Comparison of ENCODE assay signal across 9 mouse cellular contexts in genomic region chr9:46389741-46390140, GRCm38 (mm10).
A peak's percentile ranks its signal among the peaks of the same experiment; 100 is the strongest.
DNase-seq lines count a peak whose midpoint lies in the region; ATAC-seq and TF ChIP-seq lines count a peak whose summit lies in the region.
"Had no signal": no experiment of that assay in that cellular context is flagged by ENCODE, and none has a peak within 500 bp of the region (broad histone marks: within the 10 kb centered on the region; RNA-seq: fewer than 3 reads in every experiment).

No protein-coding gene starts in this region.

- H3K4me1 ChIP-seq in heart, embryonic 15.5 days (replicated peaks) = peaks cover 4% of the 10 kb centered on the region
- H3K4me1 ChIP-seq in embryonic facial prominence, embryonic 11.5 days (ENCODE audit: control insufficient read depth, insufficient read depth, low read length) = no peaks in the 10 kb centered on the region
- no peaks in the 10 kb centered on the region for H3K4me1 ChIP-seq in kidney, adult 2 months (ENCODE audit: control insufficient read depth, insufficient read depth, low read length)
- H3K4me1 ChIP-seq in midbrain, embryonic 14.5 days (ENCODE audit: control insufficient read depth, insufficient read depth, low read length) = peaks cover 14% of the 10 kb centered on the region

- peaks cover 63% of the 10 kb centered on the region for H3K27me3 ChIP-seq in heart, embryonic 15.5 days
- no peaks in the 10 kb centered on the region; the same call in 1 of the 2 replicates for H3K27me3 ChIP-seq in embryonic facial prominence, embryonic 11.5 days (ENCODE audit: control insufficient read depth, insufficient read depth, low read length)
- H3K27me3 ChIP-seq in kidney, adult 2 months (replicated peaks; ENCODE audit: control insufficient read depth, insufficient read depth, low read length) = no peaks in the 10 kb centered on the region
- 0 out of 2 replicates have a peak, but pooled peaks cover 5% of the 10 kb centered on the region for H3K27me3 ChIP-seq in midbrain, embryonic 14.5 days (ENCODE audit: control insufficient read depth, insufficient read depth, low read length)

- H3K4me2 ChIP-seq in heart, embryonic 15.5 days = peak overlapping the region; percentile 63
- H3K4me2 ChIP-seq in embryonic facial prominence, embryonic 11.5 days (ENCODE audit: low read depth, low read length) = peak overlapping the region; percentile 59
- peak overlapping the region; percentile 58 for H3K4me2 ChIP-seq in midbrain, embryonic 14.5 days (ENCODE audit: low read length)

- H3K27ac ChIP-seq in heart, embryonic 15.5 days = no peak overlapping the region
- H3K27ac ChIP-seq in embryonic facial prominence, embryonic 11.5 days (replicated peaks; ENCODE audit: low read depth, low read length) = no peak overlapping the region
- H3K27ac ChIP-seq in kidney, adult 2 months (ENCODE audit: insufficient read depth, low read depth, low read length) = no peak overlapping the region
- H3K27ac ChIP-seq in midbrain, embryonic 14.5 days (replicated peaks; ENCODE audit: low read depth, low read length) = peak overlapping the region; percentile 84

- no peaks in the 10 kb centered on the region for H3K36me3 ChIP-seq in heart, embryonic 15.5 days
- no peaks in the 10 kb centered on the region for H3K36me3 ChIP-seq in embryonic facial prominence, embryonic 11.5 days (replicated peaks; ENCODE audit: control insufficient read depth, insufficient read depth, low read depth, low read length)
- H3K36me3 ChIP-seq in kidney, adult 2 months (ENCODE audit: control insufficient read depth, insufficient read depth, low read length) = no peaks in the 10 kb centered on the region
- no peaks in the 10 kb centered on the region for H3K36me3 ChIP-seq in midbrain, embryonic 14.5 days (ENCODE audit: control insufficient read depth, insufficient read depth, low read length)
- H3K36me3 ChIP-seq: G1E had no signal

- no peak for DNase-seq in heart, adult 11 months
- peak; percentile 63 for DNase-seq in embryonic facial prominence, embryonic 11.5 days (ENCODE audit: low spot score)
- DNase-seq in kidney, adult 2 months = peak; percentile 75
- DNase-seq in midbrain, embryonic 14.5 days = peak; percentile 76
- DNase-seq in adrenal gland, adult (ENCODE audit: inconsistent age in 2 of 2, low spot score in 1 of 2) = no peak
- no peak for DNase-seq in adrenal gland, postnatal 36 days
- DNase-seq in adrenal gland, postnatal 25 days = no peak

- TF ChIP-seq CTCF in kidney, adult 2 months (conservative IDR thresholded peaks at IDR 0.05; ENCODE audit: insufficient read depth, insufficient read length, low read depth, low read length) = no peak

- H3K4me3 ChIP-seq in heart, embryonic 15.5 days = peak overlapping the region; percentile 41
- peak overlapping the region; percentile 40 for H3K4me3 ChIP-seq in embryonic facial prominence, embryonic 11.5 days (ENCODE audit: low read depth, low read length)
- H3K4me3 ChIP-seq in kidney, adult 2 months (ENCODE audit: insufficient read depth, low read depth, low read length) = no peak overlapping the region
- peak overlapping the region; percentile 30 for H3K4me3 ChIP-seq in midbrain, embryonic 14.5 days (replicated peaks; ENCODE audit: low read depth, low read length)

- TF ChIP-seq POLR2A in kidney, adult 2 months (IDR thresholded peaks at IDR 0.05; ENCODE audit: low read depth, low read length) = no peak

- no peaks in the 10 kb centered on the region for H3K9me3 ChIP-seq in heart, embryonic 15.5 days (replicated peaks)
- H3K9me3 ChIP-seq in embryonic facial prominence, embryonic 11.5 days (replicated peaks; ENCODE audit: control insufficient read depth, low read length) = no peaks in the 10 kb centered on the region
- H3K9me3 ChIP-seq in midbrain, embryonic 14.5 days (ENCODE audit: control insufficient read depth, low read length) = no peaks in the 10 kb centered on the region

- no peak overlapping the region for H3K9ac ChIP-seq in heart, embryonic 15.5 days
- peak overlapping the region; percentile 66 for H3K9ac ChIP-seq in embryonic facial prominence, embryonic 11.5 days (replicated peaks; ENCODE audit: low read length)
- peak overlapping the region; percentile 63 for H3K9ac ChIP-seq in midbrain, embryonic 14.5 days (replicated peaks; ENCODE audit: low read length)

- no peak for ATAC-seq in heart, embryonic 15.5 days (replicated peaks; ENCODE audit: insufficient number of reproducible peaks, insufficient read depth, low FRiP score, low read depth)
- 0 out of 2 replicates have a peak, but pooled peaks have one; percentile 15 for ATAC-seq in embryonic facial prominence, embryonic 11.5 days (replicated peaks; ENCODE audit: insufficient number of reproducible peaks, low FRiP score, low TSS enrichment, low read depth)
- ATAC-seq in midbrain, embryonic 14.5 days (ENCODE audit: low FRiP score, low TSS enrichment) = no peak

- 11% methylated on average over 9 of the region's 9 CpGs for WGBS in heart, embryonic 15.5 days
- 11% methylated on average over 9 of the region's 9 CpGs for WGBS in embryonic facial prominence, embryonic 11.5 days
- whole genome bisulfite sequencing in kidney, adult 2 months = 9% methylated on average over 9 of the region's 9 CpGs
- 4% methylated on average over 9 of the region's 9 CpGs for WGBS in midbrain, embryonic 14.5 days

Comparison
In these comparisons a context has a peak if more than half of its experiments do, and no peak if none do; other contexts are left out.
1. DNase-seq: peak in embryonic facial prominence, embryonic 11.5 days (single experiment), kidney, adult 2 months (single experiment) and midbrain, embryonic 14.5 days (single experiment); none in heart, adult 11 months (single experiment), adrenal gland, adult (0 of 2), adrenal gland, postnatal 36 days (0 of 2) and adrenal gland, postnatal 25 days (single experiment).
2. Peak in every context shown above with its lines, with median percentiles within 50 percentile points of each other: H3K4me2 ChIP-seq.